Mouse (Mus musculus): ENCODE measurements around the gene Myof. TPM values are rescaled to one million over a fixed set of nuclear protein-coding genes. Genes with fewer than 3 reads are reported as not detected.

Myof gene
- total RNA-seq, 2 experiments from 2014 or later, result 4.0 to 8.0 TPM

- peak; percentile 83 for TF ChIP-seq CTCF (IDR thresholded peaks at IDR 0.05)
- intact Hi-C loops (cut with DNase I), result loop anchor here (1.0 to 5.0 kb wide), 4 partner anchors 51 to 286 kb away; no protein-coding TSS in a partner anchor
- Histone ChIP-seq H3K4me3 (peak overlapping the region; percentile 46), H3K27ac (no peak overlapping the region)
- DNase-seq (ENCODE audit: extremely low spot score in 1 of 2, low spot score in 2 of 2), result peak; percentile 61 to 65
Observed at GRCm38 (mm10) chr19:37886355-37887120, 156.8 kb downstream of the Myof start.

DNA sequence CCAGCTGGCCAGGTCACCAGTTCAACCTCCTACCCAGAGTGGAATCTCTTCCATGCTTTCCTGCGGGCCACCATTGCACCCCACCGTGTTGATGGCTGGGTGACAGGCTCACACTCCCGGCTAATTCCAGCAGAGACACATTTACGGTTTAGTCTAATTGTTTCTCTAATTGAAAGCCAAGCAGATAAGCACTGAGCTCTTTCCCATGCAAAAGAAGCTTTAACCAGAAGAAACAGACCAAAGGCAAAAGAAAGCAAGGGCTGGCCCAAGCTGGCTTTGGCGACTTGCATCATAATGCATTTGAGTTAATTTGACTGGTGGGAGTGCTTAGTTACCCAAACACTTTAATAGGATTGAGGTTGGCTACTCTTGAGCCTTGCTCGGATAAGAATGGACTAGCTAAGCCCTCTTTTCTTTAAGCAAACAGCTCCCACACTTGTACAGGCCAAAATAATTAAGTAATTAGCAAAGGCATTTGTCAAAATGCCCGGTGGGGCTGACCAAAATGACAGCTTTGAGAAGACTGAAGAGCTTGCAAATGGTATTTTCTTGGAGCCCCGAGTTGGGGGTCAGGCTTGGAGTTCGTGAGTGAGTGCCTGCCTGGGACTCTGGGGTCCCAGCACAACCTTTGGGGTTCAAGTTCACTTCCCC is 161.8 kb downstream of the Myof start:
- intact Hi-C loops (cut with DNase I), result no loop called here
- TF ChIP-seq CTCF (IDR thresholded peaks at IDR 0.05), result no peak
- no peak for DNase-seq (ENCODE audit: extremely low spot score in 1 of 2, low spot score in 2 of 2)
- Histone ChIP-seq H3K4me3 (no peak overlapping the region), H3K27ac (no peak overlapping the region)

GRCm38 (mm10) chr19:37877511-37878167 is 165.7 kb downstream of the Myof start:
- intact Hi-C loops (cut with DNase I), result no loop called here
- H3K4me3 ChIP-seq, result no peak overlapping the region
- no peak for DNase-seq (ENCODE audit: extremely low spot score in 1 of 2, low spot score in 2 of 2)
- no peak for TF ChIP-seq CTCF (IDR thresholded peaks at IDR 0.05)
- no peak overlapping the region for H3K27ac ChIP-seq

GRCm38 (mm10) chr19:37876605-37877245 is 166.7 kb downstream of the Myof start:
- intact Hi-C loops (cut with DNase I), result no loop called here
- no peak for TF ChIP-seq CTCF (IDR thresholded peaks at IDR 0.05)
- H3K27ac ChIP-seq, result no peak overlapping the region
- H3K4me3 ChIP-seq, result no peak overlapping the region
- no peak for DNase-seq (ENCODE audit: extremely low spot score in 1 of 2, low spot score in 2 of 2)

- TF ChIP-seq CTCF (IDR thresholded peaks at IDR 0.05), result no peak
- DNase-seq (ENCODE audit: extremely low spot score in 1 of 2, low spot score in 2 of 2), result no peak
- intact Hi-C loops (cut with DNase I), result no loop called here
- no peak overlapping the region for H3K4me3 ChIP-seq
- H3K27ac ChIP-seq, result no peak overlapping the region
Observed at GRCm38 (mm10) chr19:37873499-37873898, 169.9 kb downstream of the Myof start.

- intact Hi-C loops (cut with DNase I), result no loop called here
- DNase-seq (ENCODE audit: extremely low spot score in 1 of 2, low spot score in 2 of 2), result no peak
- Histone ChIP-seq H3K4me3 (no peak overlapping the region), H3K27ac (no peak overlapping the region)
- TF ChIP-seq CTCF (IDR thresholded peaks at IDR 0.05), result no peak
Observed at GRCm38 (mm10) chr19:37867592-37867991, 175.8 kb downstream of the Myof start.

DNA sequence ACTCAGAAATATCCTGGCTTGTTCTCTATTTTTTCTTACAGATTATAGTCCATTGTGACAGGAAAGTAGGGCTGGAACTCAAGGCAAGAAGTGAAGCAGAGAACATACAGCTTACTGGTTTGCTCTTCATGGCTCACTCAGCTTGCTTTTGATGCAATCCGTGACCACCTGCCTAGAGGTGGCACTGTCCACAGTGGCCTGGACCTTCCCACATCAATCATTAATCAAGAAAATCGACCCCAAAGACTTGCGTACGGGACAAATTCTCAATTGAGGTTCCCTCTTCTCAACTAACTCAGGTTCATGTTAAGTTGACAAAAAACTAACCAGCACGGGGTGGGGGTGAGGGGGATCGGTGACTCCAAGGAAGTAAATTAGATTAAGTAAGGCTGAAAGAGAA is 176.4 kb downstream of the Myof start:
- no peak for TF ChIP-seq CTCF (IDR thresholded peaks at IDR 0.05)
- no peak overlapping the region for H3K4me3 ChIP-seq
- H3K27ac ChIP-seq, result no peak overlapping the region
- intact Hi-C loops (cut with DNase I), result no loop called here
- DNase-seq (ENCODE audit: extremely low spot score in 1 of 2, low spot score in 2 of 2), result no peak

DNA sequence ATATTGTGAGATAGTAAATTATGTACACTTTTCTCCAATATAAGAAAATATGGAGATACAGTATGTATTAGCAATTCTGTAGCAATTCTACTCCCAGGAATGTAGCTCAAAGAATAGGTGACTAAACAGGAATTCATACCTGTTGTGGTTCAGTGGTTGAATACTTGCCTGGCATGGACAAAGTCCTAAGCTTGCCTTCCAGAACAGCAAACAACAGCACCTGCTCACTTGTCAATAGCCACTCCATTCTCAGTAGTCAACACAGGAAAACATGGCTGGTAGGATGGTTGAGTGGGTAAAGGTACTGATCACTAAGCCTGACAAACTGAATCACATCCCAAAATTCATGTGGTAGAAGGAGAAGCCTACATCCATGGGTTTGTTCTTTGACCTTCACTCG is 182.2 kb downstream of the Myof start:
- intact Hi-C loops (cut with DNase I), result no loop called here
- TF ChIP-seq CTCF (IDR thresholded peaks at IDR 0.05), result no peak
- no peak for DNase-seq (ENCODE audit: extremely low spot score in 1 of 2, low spot score in 2 of 2)
- no peak overlapping the region for H3K27ac ChIP-seq
- no peak overlapping the region for H3K4me3 ChIP-seq

GRCm38 (mm10) chr19:37860267-37860666 is 183.1 kb downstream of the Myof start:
- Histone ChIP-seq H3K27ac (no peak overlapping the region), H3K4me3 (no peak overlapping the region)
- no peak for TF ChIP-seq CTCF (IDR thresholded peaks at IDR 0.05)
- DNase-seq (ENCODE audit: extremely low spot score in 1 of 2, low spot score in 2 of 2), result no peak
- intact Hi-C loops (cut with DNase I), result no loop called here

- intact Hi-C loops (cut with DNase I), result no loop called here
- TF ChIP-seq CTCF (IDR thresholded peaks at IDR 0.05), result no peak
- no peak for DNase-seq (ENCODE audit: extremely low spot score in 1 of 2, low spot score in 2 of 2)
- Histone ChIP-seq H3K27ac (no peak overlapping the region), H3K4me3 (no peak overlapping the region)
Observed at GRCm38 (mm10) chr19:37858406-37859081, 184.8 kb downstream of the Myof start.

DNA sequence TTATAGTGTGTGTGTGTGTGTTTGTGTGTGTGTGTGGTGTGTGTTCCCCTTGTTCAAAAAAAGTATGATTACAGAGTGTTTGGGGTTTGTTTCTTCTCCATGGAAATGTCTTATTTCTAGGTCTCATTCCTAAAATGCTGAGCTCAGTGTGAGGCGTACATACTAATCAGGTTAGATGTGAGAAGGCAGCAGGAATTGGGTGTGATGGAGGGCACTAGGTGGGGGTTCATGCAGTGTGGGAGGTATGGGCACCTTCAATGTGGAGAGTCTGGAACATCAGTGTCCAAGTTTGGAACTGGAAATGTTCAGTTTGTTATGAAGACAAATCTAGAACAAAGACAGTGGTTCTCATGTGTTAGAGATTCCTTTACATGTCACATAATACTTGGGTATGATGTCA is 191.3 kb downstream of the Myof start:
- no peak for TF ChIP-seq CTCF (IDR thresholded peaks at IDR 0.05)
- Histone ChIP-seq H3K27ac (no peak overlapping the region), H3K4me3 (no peak overlapping the region)
- DNase-seq (ENCODE audit: extremely low spot score in 1 of 2, low spot score in 2 of 2), result no peak
- intact Hi-C loops (cut with DNase I), result no loop called here

Data from left cerebral cortex, adult 2 months (tissue).